7 mouse cellular contexts compared by ENCODE assay signal in genomic region chr8:88376836-88377582, GRCm38 (mm10). TPM values are rescaled to one million over a fixed set of nuclear protein-coding genes. Genes with fewer than 3 reads are reported as not detected.
DNase-seq lines count a peak whose midpoint lies in the region; ATAC-seq lines count a peak whose summit lies in the region.

No protein-coding gene starts in this region.

- H3K36me3 ChIP-seq in lung, embryonic 15.5 days: no peaks in the 10 kb centered on the region

- H3K27ac ChIP-seq in lung, embryonic 15.5 days: no peak overlapping the region

- DNase-seq in lung, postnatal 25 days (ENCODE audit: low spot score): no peak
- DNase-seq in cerebellum, adult 18-20 months: peak; percentile 32
- DNase-seq in frontal cortex, postnatal 25 days (ENCODE audit: low spot score in 2 of 2): peak; percentile 6 to 28
- peak; percentile 28 to 63 for DNase-seq in layer of hippocampus, postnatal 14 days (ENCODE audit: low spot score in 2 of 2)
- peak; percentile 81 for DNase-seq in retina, postnatal 7 days (ENCODE audit: low read depth, low spot score)

- 38% methylated on average over 19 of the region's 19 CpGs for whole genome bisulfite sequencing in lung, embryonic 15.5 days

- no peaks in the 10 kb centered on the region for H3K27me3 ChIP-seq in lung, embryonic 15.5 days

- H3K4me2 ChIP-seq in lung, embryonic 15.5 days: no peak overlapping the region

- no peaks in the 10 kb centered on the region for H3K9me3 ChIP-seq in lung, embryonic 15.5 days

- H3K4me3 ChIP-seq in lung, embryonic 15.5 days: no peak overlapping the region

- H3K4me1 ChIP-seq in lung, embryonic 15.5 days: peaks cover 8% of the 10 kb centered on the region; the same call in 1 of the 2 replicates

- peak; percentile 52; the same call in 1 of the 2 replicates for ATAC-seq in lung, embryonic 15.5 days (ENCODE audit: borderline replicate concordance, extremely low read depth, low FRiP score, low TSS enrichment)
- no peak for ATAC-seq in megakaryocyte, adult 5-6 weeks (ENCODE audit: poor library complexity, severe bottlenecking)

- H3K9ac ChIP-seq in lung, embryonic 15.5 days: no peak overlapping the region

RNA-seq across cellular contexts. Expression of gene Brd7, which starts 15.0 kb away (rescaled TPM):
- polyA plus RNA-seq in lung, embryonic 15.5 days (2015; fragmentation: Nextera tagmentation; extraction: Ambion mirVana): 66.8 and 74.2 TPM in 2 replicates
- total RNA-seq in layer of hippocampus, postnatal 14 days (2021): 10 to 100 TPM; 63.9 to 66.8 TPM
- total RNA-seq in megakaryocyte, adult 5-6 weeks (2015): 65.4 and 69.1 TPM in 2 replicates
- 61.5 and 62.7 TPM in 2 replicates for total RNA-seq in megakaryocyte, adult 5-6 weeks (2017)
